In genomic region chr6:72677510-72678220, GRCm38 (mm10) we compare ENCODE assay signal across 7 mouse cellular contexts.
DNase-seq lines count a peak whose midpoint lies in the region; ATAC-seq and TF ChIP-seq lines count a peak whose summit lies in the region.

No protein-coding gene starts in this region.

- in situ Hi-C loops in ES-E14 (cut with MboI; ENCODE audit: low sequenced_read_pairs in 2 of 2, unreplicated experiment in 2 of 2), result no loop called here

- peak overlapping the region; percentile 40 for H3K4me2 ChIP-seq in hindbrain, embryonic 15.5 days

- no peaks in the 10 kb centered on the region for H3K36me3 ChIP-seq in ES-E14 (ENCODE audit: control insufficient read depth, insufficient read depth, low read length, poor library complexity, severe bottlenecking)
- no peaks in the 10 kb centered on the region for H3K36me3 ChIP-seq in hindbrain, embryonic 15.5 days

- no peak for TF ChIP-seq POLR2A in brain, embryonic 14.5 days (IDR thresholded peaks at IDR 0.05; ENCODE audit: borderline replicate concordance, extremely low read depth, insufficient read depth, insufficient read length, poor library complexity, severe bottlenecking)

- peak; percentile 90 for DNase-seq in ES-E14 (ENCODE audit: low read depth, low spot score)
- DNase-seq in brain, embryonic 14.5 days (ENCODE audit: low read depth), result peak; percentile 90
- peak; percentile 90 for DNase-seq in mesoderm, embryonic 11.5 days (ENCODE audit: low read depth, low spot score)
- peak; percentile 78 for DNase-seq in yolk sac, embryonic 10.5 days (ENCODE audit: low spot score)
- no peak for DNase-seq in T-cell, adult 2 months (ENCODE audit: low spot score)
- DNase-seq in right cerebral cortex, postnatal 14 days, result no peak

- no peaks in the 10 kb centered on the region for H3K9me3 ChIP-seq in ES-E14 (ENCODE audit: control insufficient read depth, insufficient read depth, low read depth, low read length)
- H3K9me3 ChIP-seq in hindbrain, embryonic 15.5 days, result no peaks in the 10 kb centered on the region

- 9% methylated on average over 11 of the region's 11 CpGs for WGBS in hindbrain, embryonic 15.5 days

- peak overlapping the region; percentile 45 to 51 for H3K4me3 ChIP-seq in ES-E14 (ENCODE audit: insufficient read depth in 1 of 2, low read depth in 1 of 2, low read length in 2 of 2, poor library complexity in 1 of 2, severe bottlenecking in 1 of 2)
- peak overlapping the region; percentile 14; the same call in 1 of the 2 replicates for H3K4me3 ChIP-seq in hindbrain, embryonic 15.5 days

- no peaks in the 10 kb centered on the region for H3K27me3 ChIP-seq in hindbrain, embryonic 15.5 days

- peaks cover 4 to 15% of the 10 kb centered on the region in 2 experiments; a peak in 3 of 4 replicates for H3K4me1 ChIP-seq in ES-E14 (ENCODE audit: control insufficient read depth in 2 of 2, insufficient read depth in 2 of 2, low read length in 2 of 2, poor library complexity in 1 of 2)
- peaks cover 19% of the 10 kb centered on the region for H3K4me1 ChIP-seq in hindbrain, embryonic 15.5 days (replicated peaks)

- peak overlapping the region; percentile 95 for H3K27ac ChIP-seq in ES-E14 (ENCODE audit: insufficient read depth, low read depth, low read length, poor library complexity, severe bottlenecking)
- H3K27ac ChIP-seq in hindbrain, embryonic 15.5 days (replicated peaks), result 0 out of 2 replicates have a peak overlapping the region, but pooled peaks have one; percentile 7

- no peak overlapping the region for H3K9ac ChIP-seq in ES-E14 (ENCODE audit: insufficient read depth, low read depth, low read length, poor library complexity, severe bottlenecking)
- H3K9ac ChIP-seq in hindbrain, embryonic 15.5 days, result peak overlapping the region; percentile 25; the same call in 1 of the 2 replicates

- no peak for TF ChIP-seq CTCF in brain, embryonic 14.5 days (IDR thresholded peaks at IDR 0.05; ENCODE audit: borderline replicate concordance, extremely low read depth, insufficient read depth, insufficient read length)

- peak; percentile 65 for ATAC-seq in hindbrain, embryonic 15.5 days (ENCODE audit: low FRiP score, low read depth)

TF ChIP-seq in ES-E14, 5 proteins besides CTCF, POLR2A, EP300 and RAD21:
- TF ChIP-seq ZNF384 (IDR thresholded peaks at IDR 0.05; ENCODE audit: low read depth, low read length), result no peak
- TF ChIP-seq ZC3H11A (IDR thresholded peaks at IDR 0.05; ENCODE audit: borderline replicate concordance, low read depth, low read length), result no peak
- TF ChIP-seq MAFK (IDR thresholded peaks at IDR 0.05; ENCODE audit: insufficient read depth, low read depth, low read length), result no peak
- TF ChIP-seq HCFC1 (IDR thresholded peaks at IDR 0.05; ENCODE audit: borderline replicate concordance, insufficient read depth, low read length), result 0 out of 2 replicates have a peak, but pooled peaks have one; percentile 46
- TF ChIP-seq CHD2 (IDR thresholded peaks at IDR 0.05; ENCODE audit: low read depth, low read length), result peak; percentile 17; the same call in 1 of the 2 replicates
TF ChIP-seq in ES-E14: peak in this region for 2.

Comparison
In these comparisons a context has a peak if more than half of its experiments do, and no peak if none do; other contexts are left out.
1. DNase-seq: peak in ES-E14 (single experiment), brain, embryonic 14.5 days (single experiment), mesoderm, embryonic 11.5 days (single experiment) and yolk sac, embryonic 10.5 days (single experiment); none in T-cell, adult 2 months (single experiment) and right cerebral cortex, postnatal 14 days (single experiment).